Mouse (Mus musculus) testis, postnatal 14 days (tissue): Measurements from ENCODE around the gene Cyb5d1.

Source experiments
- DNase-seq: peaks from one replicate; pipeline ENCODE4 v3.0.0; 2021; ENCODE audit warnings: low spot score

The Cyb5d1 gene

GRCm38 (mm10) chr11:69357690-69358089 lies 37.7 kb downstream of the Cyb5d1 start:
- DNase-seq: no peak

- no peak for DNase-seq
Measured at GRCm38 (mm10) chr11:69356544-69356943, 38.9 kb downstream of the Cyb5d1 start.

- DNase-seq: no peak
Measured at GRCm38 (mm10) chr11:69346441-69346840, 49.0 kb downstream of the Cyb5d1 start.
